Mouse (Mus musculus): Measurements from ENCODE around the gene Xpo1. TPM values are rescaled to one million over a fixed set of nuclear protein-coding genes. Genes with fewer than 3 reads are reported as not detected.
"Not testable (repeated sequence)": the region's sequence is repeated elsewhere in the genome, so short reads cannot be mapped to it uniquely, and the experiment has no call there.

Xpo1 gene
- polyA plus RNA-seq, 1 experiment from 2014 or later = 134 TPM

GRCm38 (mm10) chr11:23305101-23305672 lies 49.3 kb downstream of the Xpo1 start:
- ATAC-seq (ENCODE audit: low FRiP score, low read depth); H3K9me3 ChIP-seq; H3K36me3 ChIP-seq; H3K27me3 ChIP-seq (replicated peaks): not testable (repeated sequence)
- Histone ChIP-seq H3K4me3 (peak overlapping the region; percentile 86), H3K27ac (peak overlapping the region; percentile 85; the same call in 1 of the 2 replicates), H3K9ac (peak overlapping the region; percentile 91; the same call in 1 of the 2 replicates), H3K4me2 (replicated peaks) (peak overlapping the region; percentile 56), H3K4me1 (peaks cover 11% of the 10 kb centered on the region)
- WGBS = 42% methylated on average over 10 of the region's 10 CpGs

GRCm38 (mm10) chr11:23305673-23306608 lies 50.1 kb downstream of the Xpo1 start:
- ATAC-seq (ENCODE audit: low FRiP score, low read depth) = peak; percentile 96
- Histone ChIP-seq H3K9me3 (no peaks in the 10 kb centered on the region), H3K36me3 (no peaks in the 10 kb centered on the region), H3K4me3 (peak overlapping the region; percentile 86), H3K27me3 (replicated peaks) (no peaks in the 10 kb centered on the region), H3K27ac (peak overlapping the region; percentile 85), H3K9ac (peak overlapping the region; percentile 91), H3K4me2 (replicated peaks) (peak overlapping the region; percentile 56), H3K4me1 (peaks cover 11% of the 10 kb centered on the region)
- WGBS = under 1% methylated on average over 96 of the region's 98 CpGs

- Histone ChIP-seq H3K4me2 (replicated peaks) (peak within 1 kb of the TSS; percentile 56), H3K27ac (peak within 1 kb of the TSS; percentile 85), H3K9ac (peak within 1 kb of the TSS; percentile 91), H3K36me3 (no peaks in the 10 kb centered on the region), H3K4me1 (peaks cover 11% of the 10 kb centered on the region), H3K9me3 (no peaks in the 10 kb centered on the region), H3K4me3 (peak within 1 kb of the TSS; percentile 86), H3K27me3 (replicated peaks) (no peaks in the 10 kb centered on the region)
- peak; percentile 66 for ATAC-seq (ENCODE audit: low FRiP score, low read depth)
- WGBS = under 1% methylated on average over 64 of the region's 80 CpGs
Measured at GRCm38 (mm10) chr11:23306764-23307565, 51.1 kb downstream of the Xpo1 start, which contains the start of gene Usp34. Usp34 (plus strand) TSS chr11:23306895.

GRCm38 (mm10) chr11:23307566-23307920 lies 51.7 kb downstream of the Xpo1 start:
- no peak overlapping the region for H3K27ac ChIP-seq
- peak overlapping the region; percentile 86 for H3K4me3 ChIP-seq
- 0 out of 2 replicates have a peak, but pooled peaks cover 2% of the 10 kb centered on the region for H3K36me3 ChIP-seq
- no peaks in the 10 kb centered on the region for H3K9me3 ChIP-seq
- peak overlapping the region; percentile 56 for H3K4me2 ChIP-seq (replicated peaks)
- 7% methylated on average over 6 of the region's 6 CpGs for WGBS
- peaks cover 11% of the 10 kb centered on the region for H3K4me1 ChIP-seq
- H3K27me3 ChIP-seq (replicated peaks) = no peaks in the 10 kb centered on the region
- no peak for ATAC-seq (ENCODE audit: low FRiP score, low read depth)
- peak overlapping the region; percentile 91 for H3K9ac ChIP-seq

GRCm38 (mm10) chr11:23313496-23313895 lies 57.7 kb downstream of the Xpo1 start:
- Histone ChIP-seq H3K27me3 (replicated peaks) (no peaks in the 10 kb centered on the region), H3K27ac (no peak overlapping the region), H3K4me3 (no peak overlapping the region), H3K9ac (no peak overlapping the region), H3K36me3 (peaks cover 7% of the 10 kb centered on the region; the same call in 1 of the 2 replicates), H3K4me1 (peaks cover 6% of the 10 kb centered on the region), H3K9me3 (no peaks in the 10 kb centered on the region), H3K4me2 (replicated peaks) (no peak overlapping the region)
- 85% methylated on average over 1 of the region's 1 CpGs for WGBS
- no peak for ATAC-seq (ENCODE audit: low FRiP score, low read depth)

GRCm38 (mm10) chr11:23329413-23329812 lies 73.6 kb downstream of the Xpo1 start:
- no peak overlapping the region for H3K9ac ChIP-seq
- H3K9me3 ChIP-seq = no peaks in the 10 kb centered on the region
- no peaks in the 10 kb centered on the region for H3K27me3 ChIP-seq (replicated peaks)
- ATAC-seq (ENCODE audit: low FRiP score, low read depth) = no peak
- no peak overlapping the region for H3K4me3 ChIP-seq
- H3K4me1 ChIP-seq = no peaks in the 10 kb centered on the region
- H3K4me2 ChIP-seq (replicated peaks) = no peak overlapping the region
- H3K27ac ChIP-seq = no peak overlapping the region
- no peaks in the 10 kb centered on the region for H3K36me3 ChIP-seq
- 91% methylated on average over 2 of the region's 2 CpGs for WGBS

- Histone ChIP-seq H3K27ac (no peak overlapping the region), H3K4me3 (no peak overlapping the region), H3K4me2 (replicated peaks) (no peak overlapping the region), H3K27me3 (replicated peaks) (no peaks in the 10 kb centered on the region), H3K36me3 (no peaks in the 10 kb centered on the region), H3K9ac (no peak overlapping the region), H3K9me3 (no peaks in the 10 kb centered on the region), H3K4me1 (no peaks in the 10 kb centered on the region)
- WGBS = 87% methylated on average over 3 of the region's 3 CpGs
- ATAC-seq (ENCODE audit: low FRiP score, low read depth) = no peak
Measured at GRCm38 (mm10) chr11:23332136-23332535, 76.3 kb downstream of the Xpo1 start.

GRCm38 (mm10) chr11:23335160-23335559 lies 79.3 kb downstream of the Xpo1 start:
- H3K27ac ChIP-seq = no peak overlapping the region
- H3K9me3 ChIP-seq = no peaks in the 10 kb centered on the region
- no peak for ATAC-seq (ENCODE audit: low FRiP score, low read depth)
- WGBS = 96% methylated on average over 1 of the region's 1 CpGs
- H3K4me2 ChIP-seq (replicated peaks) = no peak overlapping the region
- no peaks in the 10 kb centered on the region for H3K27me3 ChIP-seq (replicated peaks)
- H3K4me1 ChIP-seq = no peaks in the 10 kb centered on the region
- no peak overlapping the region for H3K9ac ChIP-seq
- peaks cover 3% of the 10 kb centered on the region; the same call in 1 of the 2 replicates for H3K36me3 ChIP-seq
- H3K4me3 ChIP-seq = no peak overlapping the region

Other genes with a start within 250 kb of the Xpo1 start
- 3.3 and 4.8 TPM in 2 replicates for gene Fam161a, start 248.5 kb upstream of the Xpo1 start, polyA plus RNA-seq (2016; fragmentation: Nextera tagmentation; extraction: Ambion mirVana)
- 26.5 and 28.5 TPM in 2 replicates for gene Usp34, start 50.9 kb downstream of the Xpo1 start, polyA plus RNA-seq (2016; fragmentation: Nextera tagmentation; extraction: Ambion mirVana)
- 135 and 139 TPM in 2 replicates for gene Ahsa2, start 242.0 kb downstream of the Xpo1 start, polyA plus RNA-seq (2016; fragmentation: Nextera tagmentation; extraction: Ambion mirVana)

Measured in neural tube, embryonic 12.5 days (tissue).